Mouse (Mus musculus) yolk sac, embryonic 10.5 days (tissue): ENCODE measurements around the gene Klk12.

ENCODE experiments used
- DNase-seq: peaks from one replicate; pipeline ENCODE4 v3.0.0-alpha.2; 2017; ENCODE audit warnings: low spot score

The Klk12 gene

GRCm38 (mm10) chr7:43796355-43796754 is 27.7 kb downstream of the Klk12 start:
- DNase-seq: no peak

DNA sequence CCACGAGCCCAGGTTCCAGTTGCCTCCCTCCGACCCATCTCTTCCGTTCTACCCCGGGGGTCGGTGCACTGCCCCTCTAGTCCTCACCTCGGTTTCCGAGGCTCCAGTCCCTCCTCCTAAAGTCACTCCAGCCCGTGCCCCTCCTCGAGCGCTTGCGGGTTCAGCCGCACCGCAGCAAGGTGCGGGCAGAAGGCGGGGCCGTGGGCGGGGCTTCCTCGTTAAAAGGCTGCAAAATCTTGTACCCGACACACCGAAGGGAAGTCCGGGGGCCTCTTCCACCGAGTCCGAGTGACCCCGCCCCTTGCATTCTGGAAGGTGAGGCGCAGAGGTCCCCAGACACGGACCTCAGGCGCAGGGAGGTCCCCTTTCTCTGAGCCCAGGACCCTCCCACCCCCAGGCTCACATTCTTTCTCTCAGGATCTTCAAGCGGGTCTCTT is 28.7 kb downstream of the Klk12 start, which contains the start of gene Klk8:
TSS of gene Klk8 (plus strand) at position 245 of the 437 bp plus-strand sequence.
- DNase-seq: no peak

GRCm38 (mm10) chr7:43797844-43798462 is 29.3 kb downstream of the Klk12 start:
- no peak for DNase-seq

DNA sequence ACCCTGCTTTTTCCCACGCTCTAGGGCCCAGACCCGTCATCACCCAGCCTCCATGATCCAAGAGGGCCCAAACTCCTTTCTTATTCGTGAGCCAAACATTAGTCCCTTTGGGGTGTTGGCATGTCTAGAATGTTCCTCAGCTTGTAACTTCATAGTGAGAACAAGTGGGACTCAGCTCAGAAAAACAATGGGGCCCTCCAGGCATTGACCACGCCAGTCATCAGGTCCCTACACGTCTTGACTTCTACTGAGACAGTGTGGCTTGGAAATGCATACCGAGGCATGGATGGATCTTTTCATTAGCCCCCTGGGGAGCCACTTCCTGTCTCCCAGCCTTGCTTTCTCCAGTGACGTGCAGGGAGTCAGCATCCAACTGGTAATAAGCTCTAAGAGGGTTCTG is 31.2 kb downstream of the Klk12 start:
- no peak for DNase-seq

- no peak for DNase-seq
Observed at GRCm38 (mm10) chr7:43810994-43811393, 42.3 kb downstream of the Klk12 start, which contains the start of gene Klk7. TSS of gene Klk7 (plus strand) at chr7:43811294.

GRCm38 (mm10) chr7:43815211-43815610 is 46.5 kb downstream of the Klk12 start:
- no peak for DNase-seq

DNA sequence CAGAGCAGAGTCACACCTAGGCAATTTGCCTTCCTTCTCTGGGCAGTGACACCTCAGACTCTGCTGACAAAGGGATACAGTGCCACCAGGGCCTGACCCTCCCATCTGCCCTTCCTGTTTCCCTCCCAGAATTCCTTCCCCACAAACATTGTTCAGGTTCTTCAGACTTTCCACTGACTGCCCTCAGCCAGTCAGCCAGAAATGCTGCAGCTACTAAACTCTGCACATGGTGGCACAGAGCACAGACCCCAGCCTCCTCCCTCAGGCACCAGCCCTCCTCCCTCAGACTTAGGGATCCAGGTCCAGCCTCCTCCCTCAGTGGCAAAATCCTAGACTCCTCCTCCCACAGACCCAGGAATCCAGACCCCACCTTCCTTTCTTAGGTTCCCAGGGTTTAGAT is 48.0 kb downstream of the Klk12 start:
- no peak for DNase-seq

- no peak for DNase-seq
Observed at GRCm38 (mm10) chr7:43821581-43821980, 52.9 kb downstream of the Klk12 start.
